Mouse (Mus musculus) forebrain, embryonic 10.5 days (tissue): ENCODE data around the gene Rexo1. TPM values are rescaled to one million over a fixed set of nuclear protein-coding genes. Genes with fewer than 3 reads are reported as not detected.

Source experiments
- DNase-seq: peaks from one replicate; pipeline ENCODE4 v3.0.0-alpha.2; 2017; ENCODE audit warnings: low spot score; ENCODE audit errors: extremely low spot score
- H3K27ac ChIP-seq: fragments of 300-500 bp; sonication (generic); 2 replicates; pipeline ENCODE4 v1.5.1; 2016; ENCODE audit warnings: mild to moderate bottlenecking
- H3K27me3 ChIP-seq: fragments of 300-500 bp; sonication (generic); 2 replicates; pipeline ENCODE4 v1.6.1; 2016; ENCODE audit warnings: mild to moderate bottlenecking; ENCODE audit not compliant: poor library complexity, severe bottlenecking
- H3K36me3 ChIP-seq: fragments of 300-500 bp; sonication (generic); replicated peaks from 2 replicates; pipeline ENCODE4 v1.6.1; 2016; ENCODE audit warnings: mild to moderate bottlenecking, moderate library complexity
- H3K4me1 ChIP-seq: fragments of 300-500 bp; sonication (generic); 2 replicates; pipeline ENCODE4 v1.6.1; 2016
- H3K4me3 ChIP-seq: fragments of 300-500 bp; sonication (generic); 2 replicates; pipeline ENCODE4 v1.5.1; 2016; ENCODE audit warnings: mild to moderate bottlenecking, moderate library complexity
- H3K9me3 ChIP-seq: fragments of 300-500 bp; sonication (generic); 2 replicates; pipeline ENCODE4 v1.6.1; 2016; ENCODE audit warnings: mild to moderate bottlenecking, moderate library complexity
- WGBS: fragments of 180-500 bp; shearing (Covaris S2); methylation state at CpG from one replicate; pipeline ENCODE4 v1.1.7; 2016; 5-methylcytosine and 5-hydroxymethylcytosine counted together
- polyA plus RNA-seq: library from polyadenylated mRNA; unstranded; fragments of >200 nt; fragmentation: Nextera tagmentation; extraction: Ambion mirVana; gene quantifications from 2 replicates; pipeline ENCODE4 v1.2.1, GENCODE M21; 2016

The Rexo1 gene
- polyA plus RNA-seq, 1 experiment from 2014 or later, result 34.8 TPM

DNA sequence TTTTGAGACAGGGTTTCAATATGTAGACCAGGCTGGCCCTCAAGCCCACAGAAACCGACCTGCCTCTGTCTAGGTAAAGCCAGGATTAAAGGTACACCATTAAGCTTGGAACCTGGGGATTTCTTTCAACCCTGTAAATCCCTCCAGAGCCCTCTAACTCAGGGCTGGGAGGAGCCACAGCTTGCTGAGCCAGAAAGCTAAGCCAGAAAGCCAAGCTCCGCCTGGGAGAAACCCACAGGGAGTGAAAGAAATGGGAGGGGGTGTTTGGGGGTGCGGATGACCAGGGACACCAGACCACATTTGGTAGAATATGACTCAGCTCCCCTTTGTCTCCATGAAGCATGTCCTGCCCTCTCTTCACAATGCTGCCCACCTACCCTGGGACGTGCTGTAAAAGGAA lies 35.0 kb upstream of the Rexo1 start:
- H3K9me3 ChIP-seq, result no peaks in the 10 kb centered on the region
- H3K4me1 ChIP-seq, result no peaks in the 10 kb centered on the region
- H3K27ac ChIP-seq, result no peak overlapping the region
- DNase-seq, result no peak
- WGBS, result 62% methylated on average over 4 of the region's 4 CpGs
- no peaks in the 10 kb centered on the region for H3K36me3 ChIP-seq
- no peak overlapping the region for H3K4me3 ChIP-seq
- no peaks in the 10 kb centered on the region for H3K27me3 ChIP-seq

DNA sequence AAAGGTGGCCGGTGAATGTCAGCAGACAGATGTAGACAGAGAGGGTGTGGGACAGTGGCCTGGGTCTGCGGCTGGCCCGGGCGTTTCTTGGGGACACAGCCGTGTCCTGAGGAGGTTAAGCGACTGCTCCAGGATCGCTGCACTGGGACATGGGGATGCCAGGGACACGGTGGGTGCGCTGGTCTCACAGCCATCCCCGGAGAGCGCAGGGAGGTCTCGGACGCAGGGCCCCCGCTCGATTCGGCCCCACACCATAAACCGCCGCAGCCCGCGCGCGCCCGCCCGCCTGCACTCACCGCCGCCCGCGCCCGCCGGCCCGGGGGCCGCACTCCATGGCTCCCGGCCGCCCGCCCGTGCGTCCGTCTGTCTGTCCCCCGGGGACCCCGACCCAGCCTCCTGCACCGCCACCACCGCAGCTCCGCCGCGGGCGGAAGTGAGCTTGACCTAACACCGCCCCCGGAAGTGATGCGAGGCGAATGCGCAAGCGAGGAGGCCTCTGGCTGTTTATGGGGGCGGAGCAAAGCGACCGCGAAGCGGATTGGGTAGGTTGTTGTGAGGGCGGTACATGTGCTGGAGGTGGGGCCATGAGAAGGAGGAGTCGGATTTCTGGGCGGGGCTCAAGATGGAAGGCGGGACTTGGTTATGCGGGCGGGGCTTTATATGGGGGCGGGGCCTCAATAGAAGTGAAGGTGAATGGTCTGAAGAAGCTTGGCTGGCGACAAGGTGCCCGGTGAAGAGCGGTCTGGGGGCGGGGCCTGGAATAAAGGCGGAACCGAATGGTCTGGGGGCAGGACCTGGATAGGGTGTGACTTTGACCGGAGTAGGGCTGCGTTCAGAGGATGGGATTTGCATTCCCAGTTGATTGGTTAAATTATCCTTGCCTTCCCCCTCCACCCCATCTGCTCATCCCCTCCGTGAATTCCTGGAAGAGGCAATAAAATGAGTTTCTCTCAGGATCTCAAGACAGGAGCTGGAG lies 28.8 kb upstream of the Rexo1 start, which contains the start of gene Abhd17a:
TSS of gene Abhd17a (minus strand) at position 463 of the 976 bp plus-strand sequence.
- peak within 1 kb of the TSS; percentile 98 for H3K4me3 ChIP-seq
- peak within 1 kb of the TSS; percentile 89 for H3K27ac ChIP-seq
- H3K36me3 ChIP-seq, result peaks cover 20% of the 10 kb centered on the region
- DNase-seq, result peak; percentile 98
- no peaks in the 10 kb centered on the region for H3K27me3 ChIP-seq
- WGBS, result under 1% methylated on average over 73 of the region's 73 CpGs
- H3K9me3 ChIP-seq, result no peaks in the 10 kb centered on the region
- peaks cover 47% of the 10 kb centered on the region for H3K4me1 ChIP-seq

DNA sequence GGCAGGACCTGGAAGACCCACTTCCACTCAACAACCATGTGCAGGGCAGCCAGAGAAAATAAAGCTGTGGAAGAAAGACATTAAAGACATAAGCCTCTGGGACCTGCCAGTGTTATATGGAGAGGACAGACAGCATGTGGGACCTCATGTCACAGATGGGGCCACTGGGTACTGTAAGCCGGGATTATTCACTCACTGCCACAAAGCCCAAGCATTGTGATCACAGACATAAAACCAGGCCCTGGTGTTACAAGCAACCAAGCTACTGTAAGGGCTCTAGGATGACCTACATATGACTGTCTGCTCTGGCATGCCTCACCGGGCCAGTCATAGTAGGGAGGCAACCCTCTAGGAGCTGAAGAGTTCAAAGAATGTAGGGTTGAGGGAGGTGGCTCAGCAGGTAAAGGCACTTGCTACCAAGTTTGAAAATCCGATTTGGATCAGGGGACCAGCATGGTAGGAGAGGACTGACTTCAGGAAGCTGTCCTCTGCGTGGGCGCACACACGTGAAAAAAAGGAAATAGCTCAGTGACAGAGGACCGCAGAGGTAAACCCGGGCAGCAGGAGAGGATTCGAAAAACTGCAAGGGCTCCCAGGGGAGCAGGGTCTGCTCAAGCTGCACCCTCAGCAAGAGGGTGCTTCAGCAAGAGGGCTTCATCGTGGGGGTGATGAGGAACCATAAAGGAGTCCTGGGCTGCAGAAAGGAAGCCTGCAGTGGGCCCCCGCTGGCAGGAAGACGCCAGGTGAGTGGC lies 27.9 kb upstream of the Rexo1 start:
- no peak for DNase-seq
- 22% methylated on average over 12 of the region's 12 CpGs for WGBS
- H3K9me3 ChIP-seq, result no peaks in the 10 kb centered on the region
- H3K4me3 ChIP-seq, result peak overlapping the region; percentile 98
- H3K4me1 ChIP-seq, result peaks cover 55% of the 10 kb centered on the region
- H3K36me3 ChIP-seq, result peaks cover 28% of the 10 kb centered on the region
- H3K27me3 ChIP-seq, result no peaks in the 10 kb centered on the region
- H3K27ac ChIP-seq, result peak overlapping the region; percentile 89

DNA sequence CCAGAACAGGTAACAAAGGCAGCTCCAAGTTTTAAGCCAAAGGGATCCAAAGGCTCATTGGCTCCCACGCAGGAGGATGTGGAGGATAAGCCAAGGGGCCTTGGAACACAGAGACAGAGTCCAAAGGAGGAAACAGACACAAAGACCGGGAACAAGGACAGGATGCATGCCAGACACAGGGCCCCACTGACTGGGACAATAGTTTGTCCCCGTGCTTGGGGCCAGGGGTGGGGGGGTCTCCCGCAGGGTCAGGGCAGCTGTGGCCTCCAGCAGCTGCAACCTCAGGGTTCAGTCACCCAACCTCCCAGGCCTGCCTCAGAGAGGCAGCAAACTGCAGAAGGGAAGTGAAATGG lies 25.9 kb upstream of the Rexo1 start:
- Histone ChIP-seq H3K4me1 (peaks cover 66% of the 10 kb centered on the region), H3K27me3 (no peaks in the 10 kb centered on the region), H3K36me3 (peaks cover 46% of the 10 kb centered on the region), H3K9me3 (no peaks in the 10 kb centered on the region), H3K27ac (peak overlapping the region; percentile 69), H3K4me3 (peak overlapping the region; percentile 22; the same call in 1 of the 2 replicates)
- WGBS, result 58% methylated on average over 4 of the region's 4 CpGs
- no peak for DNase-seq

DNA sequence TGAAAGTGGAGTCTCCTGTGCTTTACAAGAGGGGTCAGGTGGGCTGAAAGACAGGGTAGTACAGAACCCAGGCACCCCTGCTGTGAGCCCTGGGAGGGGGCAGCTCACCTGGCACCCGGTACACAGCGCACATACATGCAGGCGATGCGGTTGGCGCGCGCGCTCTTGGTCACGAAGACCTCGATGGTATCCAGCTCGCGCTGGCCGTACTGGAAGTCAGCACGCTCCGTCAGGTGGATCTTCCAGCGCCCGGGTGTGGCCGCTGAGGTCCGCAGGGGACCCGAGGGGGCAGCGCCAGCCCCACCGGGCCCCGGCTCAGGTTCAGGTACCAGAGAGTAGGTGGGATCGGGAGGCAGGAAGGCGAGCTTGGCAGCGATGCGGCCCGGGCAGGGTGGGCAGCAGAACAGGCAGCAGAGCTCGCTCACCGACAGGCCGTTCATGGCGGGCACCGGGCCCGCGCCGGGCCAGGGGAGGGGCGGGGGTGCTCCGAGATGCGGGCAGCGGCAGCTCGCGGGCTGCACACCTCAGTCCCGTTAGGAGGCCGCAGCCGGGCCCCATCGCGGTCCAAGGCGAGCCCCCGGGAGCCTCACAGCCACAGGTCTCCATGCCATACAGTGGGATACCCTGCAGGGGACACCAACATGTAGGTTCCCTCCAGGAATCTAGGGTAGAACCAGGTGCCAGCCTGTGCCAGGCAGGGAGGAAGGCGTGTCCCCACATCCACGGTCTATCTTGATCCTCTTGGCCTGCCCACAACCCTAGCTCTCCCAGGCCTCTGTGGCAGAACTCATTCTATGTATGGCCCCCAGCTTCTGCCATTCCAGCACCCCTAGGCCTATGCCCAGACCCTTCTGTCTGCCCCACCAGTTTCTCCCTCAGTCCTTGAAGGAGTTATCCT lies 25.3 kb upstream of the Rexo1 start:
- H3K9me3 ChIP-seq, result no peaks in the 10 kb centered on the region
- H3K4me3 ChIP-seq, result peak overlapping the region; percentile 22; the same call in 1 of the 2 replicates
- 95% methylated on average over 47 of the region's 51 CpGs for WGBS
- H3K36me3 ChIP-seq, result peaks cover 48% of the 10 kb centered on the region
- H3K27me3 ChIP-seq, result no peaks in the 10 kb centered on the region
- peaks cover 66% of the 10 kb centered on the region for H3K4me1 ChIP-seq
- H3K27ac ChIP-seq, result peak overlapping the region; percentile 69
- DNase-seq, result no peak

DNA sequence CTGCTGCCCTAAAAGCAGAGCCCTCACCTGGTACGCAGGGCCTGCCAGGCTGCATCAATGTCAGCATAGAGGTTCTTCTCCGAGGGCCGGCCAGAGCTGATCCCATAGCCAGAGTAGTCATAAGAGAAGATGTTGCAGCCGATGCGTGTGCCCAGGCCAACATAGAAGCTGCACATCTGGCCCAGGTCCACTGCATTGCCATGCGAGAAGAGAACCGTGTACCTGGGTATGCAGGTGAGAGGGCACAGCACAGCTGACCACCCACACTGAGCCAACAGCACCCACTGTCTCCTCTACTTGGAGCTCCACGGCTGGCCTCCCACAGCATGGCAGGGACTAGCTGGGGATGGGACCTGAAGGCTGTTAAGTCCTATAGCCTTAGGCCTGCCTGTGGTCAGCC lies 24.2 kb upstream of the Rexo1 start:
- Histone ChIP-seq H3K9me3 (no peaks in the 10 kb centered on the region), H3K4me1 (peaks cover 64% of the 10 kb centered on the region), H3K27ac (no peak overlapping the region), H3K27me3 (no peaks in the 10 kb centered on the region), H3K36me3 (peaks cover 48% of the 10 kb centered on the region), H3K4me3 (0 out of 2 replicates have a peak overlapping the region, but pooled peaks have one; percentile 0)
- 93% methylated on average over 8 of the region's 8 CpGs for WGBS
- no peak for DNase-seq

DNA sequence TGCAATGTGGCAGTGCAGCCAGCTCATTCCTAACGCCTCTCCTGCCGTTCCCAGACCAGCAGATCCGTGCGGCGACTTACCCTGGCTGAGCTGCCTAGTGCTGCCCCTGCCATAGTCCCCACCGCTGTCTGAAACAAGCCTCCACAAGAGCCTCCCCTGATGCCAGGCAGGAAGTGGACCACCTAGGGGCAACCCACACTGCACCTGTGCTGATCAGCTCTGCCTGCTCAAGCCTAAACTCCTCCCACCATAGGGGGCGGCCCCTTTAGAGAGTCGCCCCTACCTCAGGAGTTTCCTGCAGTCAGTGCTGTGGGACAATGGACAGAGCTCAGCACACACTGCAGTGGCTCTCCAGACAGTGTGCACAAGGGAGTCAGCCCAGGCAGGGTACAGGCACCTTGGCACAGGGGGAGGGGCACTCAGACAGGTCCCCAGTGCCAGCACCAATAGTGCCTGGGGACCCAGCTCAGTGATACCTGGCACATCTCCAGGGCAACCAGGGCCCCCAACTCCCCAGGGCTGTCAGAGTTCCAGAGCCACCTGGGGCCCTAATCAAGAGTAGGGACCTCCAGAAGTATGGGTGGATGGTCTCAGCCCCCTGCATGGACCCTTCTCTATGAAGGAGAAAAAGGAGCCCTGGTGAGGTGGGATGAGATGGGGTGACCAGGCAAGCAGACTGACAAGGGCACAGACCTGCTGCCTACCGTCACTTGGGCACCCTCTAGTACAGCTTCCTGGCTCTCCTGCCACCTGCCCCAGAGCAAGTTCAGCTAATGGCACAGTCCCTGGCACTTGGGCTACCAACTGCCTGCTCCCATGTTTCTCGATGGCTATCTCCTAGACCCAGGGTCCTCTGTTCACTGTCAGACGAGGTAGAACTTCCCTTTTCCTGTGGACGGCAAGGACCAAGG lies 23.5 kb upstream of the Rexo1 start:
- Histone ChIP-seq H3K9me3 (no peaks in the 10 kb centered on the region), H3K27ac (peak overlapping the region; percentile 40; the same call in 1 of the 2 replicates), H3K27me3 (no peaks in the 10 kb centered on the region), H3K36me3 (peaks cover 48% of the 10 kb centered on the region), H3K4me3 (no peak overlapping the region; the same call in 1 of the 2 replicates), H3K4me1 (peaks cover 59% of the 10 kb centered on the region)
- 77% methylated on average over 12 of the region's 12 CpGs for WGBS
- no peak for DNase-seq

DNA sequence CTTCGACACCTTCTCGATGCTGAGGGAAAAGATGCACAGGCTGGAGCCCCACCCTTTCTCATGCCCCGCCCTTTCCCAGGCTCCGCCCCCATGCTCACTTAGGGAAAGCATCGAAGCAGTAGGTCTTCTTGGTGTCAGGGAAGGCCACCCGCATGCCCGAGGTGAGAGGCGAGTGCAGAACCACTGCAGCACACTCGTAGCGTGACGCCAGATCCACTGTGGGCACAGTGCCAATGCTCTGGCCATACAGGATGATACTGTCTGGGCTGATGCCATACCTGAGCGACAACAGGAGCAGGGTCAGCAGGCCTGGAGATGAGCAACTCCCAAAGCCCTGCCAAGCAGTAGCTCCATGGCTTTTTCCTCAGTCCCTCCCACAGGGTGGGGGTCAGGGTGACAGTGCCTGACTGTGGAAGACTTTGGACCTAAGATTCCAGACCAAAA lies 22.7 kb upstream of the Rexo1 start:
- Histone ChIP-seq H3K36me3 (peaks cover 48% of the 10 kb centered on the region), H3K9me3 (no peaks in the 10 kb centered on the region)

DNA sequence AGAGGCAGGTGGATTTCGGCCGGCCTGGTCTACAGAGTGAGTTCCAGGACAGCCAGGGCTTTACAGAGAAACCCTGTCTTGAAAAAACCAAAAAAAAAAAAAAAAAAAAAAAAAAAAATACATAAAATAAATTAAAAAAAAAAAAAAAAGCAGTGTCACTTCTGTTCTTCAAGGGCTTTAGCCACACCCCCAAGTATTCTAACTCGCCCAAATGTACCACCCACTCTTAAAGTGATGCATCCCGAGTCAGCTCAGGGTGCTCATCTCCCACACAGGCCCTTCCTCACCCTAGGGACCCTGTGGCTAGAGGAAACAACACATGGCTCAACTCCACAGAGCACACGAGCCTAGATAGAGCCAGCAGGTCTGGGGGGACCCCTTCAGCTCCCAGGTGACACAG lies 21.7 kb upstream of the Rexo1 start:
- 87% methylated on average over 5 of the region's 5 CpGs for WGBS
- H3K4me3 ChIP-seq, result no peak overlapping the region
- H3K27me3 ChIP-seq, result no peaks in the 10 kb centered on the region
- peaks cover 48% of the 10 kb centered on the region for H3K36me3 ChIP-seq
- peaks cover 55% of the 10 kb centered on the region for H3K4me1 ChIP-seq
- H3K27ac ChIP-seq, result no peak overlapping the region
- DNase-seq, result no peak
- H3K9me3 ChIP-seq, result no peaks in the 10 kb centered on the region

More for the DNA sequence above, 22.7 kb upstream of the Rexo1 start:
- DNase-seq, result no peak
- WGBS, result 69% methylated on average over 12 of the region's 12 CpGs
- Histone ChIP-seq H3K27ac (no peak overlapping the region), H3K4me3 (peak overlapping the region; percentile 14), H3K4me1 (peaks cover 55% of the 10 kb centered on the region), H3K27me3 (no peaks in the 10 kb centered on the region)

DNA sequence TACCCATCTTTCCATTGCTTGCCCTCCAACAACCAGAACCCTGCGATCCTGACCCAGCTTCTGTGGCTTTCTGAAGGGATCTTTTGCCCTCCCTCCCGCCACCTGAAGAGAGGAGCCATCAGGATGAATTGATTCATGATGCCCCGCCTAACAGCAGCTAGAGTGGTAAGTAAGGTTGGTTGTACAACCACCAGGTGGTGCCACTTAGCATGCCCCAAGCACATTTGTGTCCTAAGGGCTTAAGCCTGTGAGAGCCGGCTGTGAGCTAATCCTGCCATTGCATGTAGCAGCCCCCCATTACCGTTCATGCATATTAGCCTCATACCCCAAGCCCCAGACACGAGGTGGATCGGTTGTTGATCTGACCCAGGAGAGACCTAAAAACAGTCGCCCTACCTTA lies 17.6 kb upstream of the Rexo1 start:
- Histone ChIP-seq H3K4me1 (peaks cover 62% of the 10 kb centered on the region), H3K9me3 (no peaks in the 10 kb centered on the region), H3K27me3 (no peaks in the 10 kb centered on the region), H3K27ac (peak overlapping the region; percentile 91), H3K36me3 (peaks cover 15% of the 10 kb centered on the region), H3K4me3 (peak overlapping the region; percentile 85)
- WGBS, result 6% methylated on average over 8 of the region's 8 CpGs
- DNase-seq, result peak; percentile 51

DNA sequence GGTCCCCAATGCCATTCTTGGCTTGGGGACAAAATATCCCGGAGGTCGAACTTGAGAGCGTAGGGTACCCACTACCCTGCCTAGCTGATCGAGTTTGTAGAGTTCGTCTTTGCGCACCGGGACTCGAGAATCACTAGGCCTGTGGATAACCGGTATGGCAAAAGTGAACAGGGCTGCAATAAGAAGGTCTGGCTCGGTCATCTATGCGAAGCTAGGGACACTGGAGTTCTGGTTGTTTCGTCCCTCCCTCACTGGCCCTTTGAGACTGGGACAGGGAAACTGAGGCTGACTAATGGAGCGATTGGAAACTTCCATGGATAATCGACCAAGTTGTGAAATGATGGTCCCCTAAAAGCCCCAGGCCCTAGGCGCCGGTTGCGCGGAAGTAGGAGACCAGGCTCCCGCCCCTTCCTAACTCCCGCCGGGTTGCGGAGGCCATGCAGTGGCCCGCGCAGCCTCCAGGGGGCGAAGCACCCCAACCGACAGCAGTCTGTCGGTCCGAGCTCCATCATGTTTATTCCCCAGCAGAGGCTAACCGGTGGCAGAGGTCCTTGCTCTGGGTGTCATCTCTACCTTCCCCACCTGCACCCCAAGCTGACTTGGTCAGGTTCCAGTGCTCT lies 16.9 kb upstream of the Rexo1 start:
- peaks cover 62% of the 10 kb centered on the region for H3K4me1 ChIP-seq
- peak overlapping the region; percentile 91 for H3K27ac ChIP-seq
- under 1% methylated on average over 29 of the region's 29 CpGs for WGBS

More for the DNA sequence above, 16.9 kb upstream of the Rexo1 start:
- peak overlapping the region; percentile 85 for H3K4me3 ChIP-seq
- DNase-seq, result peak; percentile 86
- peaks cover 9% of the 10 kb centered on the region for H3K36me3 ChIP-seq
- H3K9me3 ChIP-seq, result no peaks in the 10 kb centered on the region
- H3K27me3 ChIP-seq, result no peaks in the 10 kb centered on the region
